Mouse (Mus musculus) cortical plate, adult 2 months (tissue): ENCODE measurements at regions not wholly inside any gene's neighbourhood (a gene's known extent, or its start where the extent isn't known, plus 50 kb on each side); places are given as distances from the start of the nearest gene placed in this dataset.

Experiments used
- CTCF ChIP-seq: fragments of 200-500 bp; IDR thresholded peaks from 2 replicates; pipeline ENCODE4 v1.5.1; 2011; ENCODE audit warnings: mild to moderate bottlenecking, control low read depth, low read length; ENCODE audit not compliant: insufficient read depth; ENCODE audit errors: extremely low read depth
- POLR2A ChIP-seq: fragments of 200-500 bp; IDR thresholded peaks from 2 replicates; pipeline ENCODE4 v1.6.1; 2011; ENCODE audit warnings: mild to moderate bottlenecking, low read length, control low read depth; ENCODE audit not compliant: insufficient read depth; ENCODE audit errors: extremely low read depth

- TF ChIP-seq POLR2A (no peak), CTCF (no peak)
Measured at GRCm38 (mm10) chr12:97717812-97718211, 541.4 kb downstream of the Galc start.
